Mouse (Mus musculus) liver, embryonic 13.5 days (tissue): ENCODE results near the gene Tssk3. TPM values are rescaled to one million over a fixed set of nuclear protein-coding genes. Genes with fewer than 3 reads are reported as not detected.

Source experiments
- ATAC-seq: fragments of 200-750 bp; cut with Nextera tagmentation; 2 replicates; pipeline ENCODE4 v1.8.0; 2017; ENCODE audit warnings: low read depth, mild to moderate bottlenecking, moderate number of reproducible peaks, moderate library complexity
- DNase-seq: peaks from one replicate; pipeline ENCODE4 v3.0.0; 2022
- H3K27ac ChIP-seq: fragments of 300-500 bp; sonication (generic); 2 replicates; pipeline ENCODE4 v1.5.1; 2015; ENCODE audit warnings: moderate library complexity, mild to moderate bottlenecking, inconsistent platforms
- H3K27me3 ChIP-seq: fragments of 300-500 bp; sonication (generic); 2 replicates; pipeline ENCODE4 v1.6.1; 2015; ENCODE audit warnings: mild to moderate bottlenecking, inconsistent platforms
- H3K36me3 ChIP-seq: fragments of 300-500 bp; sonication (generic); 2 replicates; pipeline ENCODE4 v1.6.1; 2015; ENCODE audit warnings: mild to moderate bottlenecking, inconsistent platforms
- H3K4me1 ChIP-seq: fragments of 300-500 bp; sonication (generic); replicated peaks from 2 replicates; pipeline ENCODE4 v1.6.1; 2015; ENCODE audit warnings: inconsistent platforms
- H3K4me2 ChIP-seq: fragments of 300-500 bp; sonication (generic); 2 replicates; pipeline ENCODE4 v1.6.1; 2015; ENCODE audit warnings: inconsistent platforms, mild to moderate bottlenecking, moderate library complexity
- H3K4me3 ChIP-seq: fragments of 300-500 bp; sonication (generic); replicated peaks from 2 replicates; pipeline ENCODE4 v1.5.1; 2015; ENCODE audit warnings: mild to moderate bottlenecking, inconsistent platforms
- H3K9ac ChIP-seq: fragments of 300-500 bp; sonication (generic); 2 replicates; pipeline ENCODE4 v1.6.1; 2015; ENCODE audit warnings: mild to moderate bottlenecking, inconsistent platforms
- H3K9me3 ChIP-seq: fragments of 300-500 bp; sonication (generic); replicated peaks from 2 replicates; pipeline ENCODE4 v1.6.1; 2016; ENCODE audit warnings: inconsistent platforms
- WGBS: fragments of 180-500 bp; shearing (Covaris S2); methylation state at CpG from one replicate; pipeline ENCODE4 v1.1.7; 2015; ENCODE audit not compliant: insufficient replicate concordance; 5-methylcytosine and 5-hydroxymethylcytosine counted together
- polyA plus RNA-seq: library from polyadenylated mRNA; unstranded; fragments of >200 nt; fragmentation: Nextera tagmentation; extraction: Ambion mirVana; gene quantifications from 2 replicates; pipeline ENCODE4 v1.2.1, GENCODE M21; 2015

Tssk3 gene
- polyA plus RNA-seq, 1 experiment from 2014 or later: 0.07 TPM

- peak overlapping the region; percentile 90 for H3K4me2 ChIP-seq
- peak overlapping the region; percentile 79 for H3K27ac ChIP-seq
- no peak for ATAC-seq
- no peak for DNase-seq
- H3K36me3 ChIP-seq: no peaks in the 10 kb centered on the region
- H3K27me3 ChIP-seq: peaks cover 30% of the 10 kb centered on the region
- H3K9ac ChIP-seq: peak overlapping the region; percentile 70
- 70% methylated on average over 8 of the region's 8 CpGs for WGBS
- H3K4me3 ChIP-seq: peak overlapping the region; percentile 68
- H3K9me3 ChIP-seq: no peaks in the 10 kb centered on the region
- peaks cover 70% of the 10 kb centered on the region for H3K4me1 ChIP-seq
Observed at GRCm38 (mm10) chr4:129500017-129500416, 9.2 kb upstream of the Tssk3 start.

DNA sequence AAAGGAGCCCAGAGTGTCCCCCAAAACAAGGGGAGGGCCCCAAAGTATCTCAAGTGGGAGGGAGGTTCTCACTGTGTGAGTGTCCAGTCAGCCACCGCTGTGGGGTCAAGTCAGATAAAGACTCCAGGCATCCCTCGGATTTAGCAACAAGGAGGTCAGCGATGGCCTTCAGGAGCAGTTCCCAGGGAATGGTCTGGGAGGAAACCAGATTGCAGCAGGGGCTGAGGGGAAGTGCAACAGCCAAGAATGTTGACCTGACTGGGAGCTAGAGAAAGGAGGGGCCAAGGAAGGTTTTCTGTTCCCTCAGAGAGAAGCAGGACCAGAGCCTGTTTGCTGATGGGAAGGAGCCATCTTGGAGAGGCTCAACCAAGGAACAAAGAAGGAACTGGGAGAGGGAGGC, 8.1 kb upstream of the Tssk3 start:
- no peak for ATAC-seq
- 61% methylated on average over 3 of the region's 3 CpGs for WGBS

GRCm38 (mm10) chr4:129496631-129497030, 5.8 kb upstream of the Tssk3 start:
- peaks cover 40% of the 10 kb centered on the region for H3K27me3 ChIP-seq
- no peak overlapping the region for H3K4me3 ChIP-seq
- no peak for DNase-seq
- peak; percentile 19; the same call in 1 of the 2 replicates for ATAC-seq
- no peaks in the 10 kb centered on the region for H3K36me3 ChIP-seq
- 8% methylated on average over 6 of the region's 6 CpGs for WGBS
- H3K4me1 ChIP-seq: peaks cover 55% of the 10 kb centered on the region
- 0 out of 2 replicates have a peak overlapping the region, but pooled peaks have one; percentile 14 for H3K4me2 ChIP-seq
- H3K9me3 ChIP-seq: no peaks in the 10 kb centered on the region
- no peak overlapping the region for H3K9ac ChIP-seq
- H3K27ac ChIP-seq: peak overlapping the region; percentile 47

More for the DNA sequence above, 8.1 kb upstream of the Tssk3 start:
- Histone ChIP-seq H3K27ac (peak overlapping the region; percentile 79), H3K36me3 (no peaks in the 10 kb centered on the region), H3K9me3 (no peaks in the 10 kb centered on the region), H3K4me2 (no peak overlapping the region), H3K4me3 (no peak overlapping the region), H3K4me1 (peaks cover 71% of the 10 kb centered on the region), H3K9ac (no peak overlapping the region), H3K27me3 (peaks cover 30% of the 10 kb centered on the region)
- DNase-seq: no peak

- H3K27me3 ChIP-seq: peaks cover 44% of the 10 kb centered on the region
- peak overlapping the region; percentile 8; the same call in 1 of the 2 replicates for H3K27ac ChIP-seq
- 23% methylated on average over 16 of the region's 16 CpGs for WGBS
- H3K9ac ChIP-seq: no peak overlapping the region
- peaks cover 55% of the 10 kb centered on the region for H3K4me1 ChIP-seq
- H3K4me2 ChIP-seq: 0 out of 2 replicates have a peak overlapping the region, but pooled peaks have one; percentile 2
- H3K36me3 ChIP-seq: no peaks in the 10 kb centered on the region
- DNase-seq (no peak), ATAC-seq (no peak)
- no peaks in the 10 kb centered on the region for H3K9me3 ChIP-seq
- H3K4me3 ChIP-seq: no peak overlapping the region
Observed at GRCm38 (mm10) chr4:129495672-129496562, 5.1 kb upstream of the Tssk3 start.

- Histone ChIP-seq H3K4me1 (peaks cover 46% of the 10 kb centered on the region), H3K9ac (no peak overlapping the region), H3K27me3 (peaks cover 53% of the 10 kb centered on the region), H3K9me3 (no peaks in the 10 kb centered on the region), H3K27ac (no peak overlapping the region), H3K36me3 (peaks cover 1% of the 10 kb centered on the region; the same call in 1 of the 2 replicates), H3K4me2 (no peak overlapping the region), H3K4me3 (no peak overlapping the region)
- ATAC-seq (no peak), DNase-seq (no peak)
- 52% methylated on average over 7 of the region's 7 CpGs for WGBS
Observed at GRCm38 (mm10) chr4:129494681-129495080, 3.9 kb upstream of the Tssk3 start.

GRCm38 (mm10) chr4:129481090-129481489, 9.7 kb downstream of the Tssk3 start:
- H3K9me3 ChIP-seq: no peaks in the 10 kb centered on the region
- 88% methylated on average over 1 of the region's 1 CpGs for WGBS
- H3K4me1 ChIP-seq: peaks cover 16% of the 10 kb centered on the region
- no peak overlapping the region for H3K4me2 ChIP-seq
- H3K4me3 ChIP-seq: no peak overlapping the region
- H3K9ac ChIP-seq: no peak overlapping the region
- H3K27me3 ChIP-seq: no peaks in the 10 kb centered on the region
- no peak overlapping the region for H3K27ac ChIP-seq
- H3K36me3 ChIP-seq: peaks cover 100% of the 10 kb centered on the region
- ATAC-seq: no peak
- DNase-seq: no peak

DNA sequence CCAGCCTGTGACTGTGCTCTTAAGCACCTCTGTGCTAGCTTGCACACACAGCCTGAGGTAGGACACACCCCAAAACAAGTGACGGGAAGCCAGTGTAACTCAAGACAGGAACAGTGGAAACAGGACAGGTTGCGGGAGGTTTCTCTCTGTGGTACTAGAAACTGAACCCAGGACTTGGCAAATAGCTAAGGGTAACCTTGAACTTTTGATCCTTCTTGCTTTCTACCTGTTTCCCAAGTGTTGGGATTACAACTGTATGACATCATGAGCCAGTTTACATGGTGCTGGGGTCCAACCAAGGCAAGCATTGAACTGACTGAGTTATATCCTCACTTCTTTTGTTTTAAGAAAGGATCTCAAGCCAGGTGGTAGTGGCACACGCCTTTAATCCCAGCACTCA, 11.0 kb downstream of the Tssk3 start:
- Histone ChIP-seq H3K4me2 (no peak overlapping the region), H3K27ac (no peak overlapping the region), H3K4me1 (peaks cover 19% of the 10 kb centered on the region), H3K9me3 (no peaks in the 10 kb centered on the region), H3K27me3 (no peaks in the 10 kb centered on the region), H3K36me3 (peaks cover 99% of the 10 kb centered on the region), H3K4me3 (no peak overlapping the region), H3K9ac (no peak overlapping the region)
- 92% methylated on average over 3 of the region's 3 CpGs for WGBS
- ATAC-seq (no peak), DNase-seq (no peak)

GRCm38 (mm10) chr4:129476047-129476446, 14.8 kb downstream of the Tssk3 start:
- H3K27me3 ChIP-seq: no peaks in the 10 kb centered on the region
- H3K9ac ChIP-seq: no peak overlapping the region
- WGBS: 84% methylated on average over 11 of the region's 11 CpGs
- no peak overlapping the region for H3K4me3 ChIP-seq
- no peak overlapping the region for H3K27ac ChIP-seq
- H3K4me1 ChIP-seq: peaks cover 9% of the 10 kb centered on the region; the same call in 1 of the 2 replicates
- no peaks in the 10 kb centered on the region for H3K9me3 ChIP-seq
- ATAC-seq (no peak), DNase-seq (no peak)
- peaks cover 98% of the 10 kb centered on the region for H3K36me3 ChIP-seq
- H3K4me2 ChIP-seq: no peak overlapping the region

GRCm38 (mm10) chr4:129464286-129464815, 26.5 kb downstream of the Tssk3 start:
- Histone ChIP-seq H3K9me3 (no peaks in the 10 kb centered on the region), H3K4me2 (peak overlapping the region; percentile 79), H3K9ac (peak overlapping the region; percentile 94), H3K36me3 (peaks cover 54% of the 10 kb centered on the region), H3K4me3 (peak overlapping the region; percentile 87), H3K27me3 (no peaks in the 10 kb centered on the region), H3K4me1 (peaks cover 59% of the 10 kb centered on the region), H3K27ac (peak overlapping the region; percentile 100)
- WGBS: 64% methylated on average over 4 of the region's 4 CpGs
- ATAC-seq (peak; percentile 9), DNase-seq (peak; percentile 60)

DNA sequence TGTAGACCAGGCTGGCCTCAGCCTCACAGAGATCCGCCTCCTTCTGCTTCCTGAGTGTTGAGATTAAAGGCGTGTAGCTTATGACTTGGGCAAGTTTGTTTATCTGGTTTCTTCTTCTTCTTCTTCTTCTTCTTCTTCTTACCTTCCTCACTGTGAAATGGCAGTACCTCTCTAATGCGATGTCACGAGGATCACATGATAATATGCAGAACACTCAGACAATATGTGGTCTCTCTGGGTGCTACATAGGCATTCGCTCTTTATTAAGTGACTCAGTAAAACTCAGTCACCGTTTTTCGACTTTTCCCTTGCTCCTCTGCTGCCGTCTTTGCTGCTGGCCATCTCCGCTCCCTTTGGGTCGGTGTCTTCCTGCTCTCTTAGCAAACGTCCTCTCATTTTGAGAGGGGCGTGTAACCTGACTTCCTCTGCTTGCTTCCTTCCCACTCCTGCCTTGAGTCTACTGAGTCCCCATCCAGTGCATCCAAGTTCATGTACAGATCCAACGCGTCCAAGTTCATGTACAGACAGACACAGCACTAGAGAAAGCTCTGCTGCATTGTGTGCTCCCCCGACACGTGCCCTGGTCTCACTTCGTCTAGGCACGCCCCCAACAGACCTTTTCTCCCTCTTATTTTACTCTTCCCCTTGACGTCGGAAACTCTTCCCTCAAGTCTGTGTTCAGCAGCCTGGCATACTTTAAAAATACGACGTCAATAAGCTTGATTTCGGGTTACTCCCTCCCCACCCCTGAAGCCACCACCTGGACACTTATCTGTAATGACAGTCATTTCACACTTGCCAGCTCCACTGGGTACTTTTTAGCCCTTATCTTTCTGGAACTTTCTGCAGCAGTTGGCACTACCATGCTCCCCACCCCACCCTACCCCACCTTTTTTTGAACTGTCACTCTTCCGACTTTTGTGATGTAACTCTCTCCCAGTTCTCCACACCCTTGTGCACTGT, 27.4 kb downstream of the Tssk3 start:
- Histone ChIP-seq H3K27me3 (no peaks in the 10 kb centered on the region), H3K36me3 (peaks cover 45% of the 10 kb centered on the region), H3K4me1 (peaks cover 59% of the 10 kb centered on the region), H3K4me2 (peak overlapping the region; percentile 79), H3K27ac (peak overlapping the region; percentile 100), H3K4me3 (peak overlapping the region; percentile 87), H3K9me3 (no peaks in the 10 kb centered on the region), H3K9ac (peak overlapping the region; percentile 94)
- 44% methylated on average over 24 of the region's 24 CpGs for WGBS
- DNase-seq: peak; percentile 72
- ATAC-seq: peak; percentile 70

- Histone ChIP-seq H3K9ac (peak overlapping the region; percentile 94), H3K27ac (peak overlapping the region; percentile 100), H3K27me3 (no peaks in the 10 kb centered on the region), H3K9me3 (no peaks in the 10 kb centered on the region), H3K4me3 (peak overlapping the region; percentile 87), H3K36me3 (peaks cover 32% of the 10 kb centered on the region), H3K4me2 (peak overlapping the region; percentile 79), H3K4me1 (peaks cover 55% of the 10 kb centered on the region)
- WGBS: 41% methylated on average over 3 of the region's 3 CpGs
- DNase-seq: peak; percentile 7
- ATAC-seq: no peak
Observed at GRCm38 (mm10) chr4:129462118-129462517, 28.7 kb downstream of the Tssk3 start.
